Mouse (Mus musculus): Measurements from ENCODE around the gene Wt1.

Gene Wt1

GRCm38 (mm10) chr2:105126279-105126678, at the start of gene Wt1:
TSS of gene Wt1 (plus strand) at chr2:105126529.
- in situ Hi-C loops (cut with MseI, MboI) = no loop called here

GRCm38 (mm10) chr2:105077151-105077550, 49.2 kb upstream of the Wt1 start:
- in situ Hi-C loops (cut with MseI, MboI) = no loop called here

- in situ Hi-C loops (cut with MseI, MboI) = no loop called here
Measured at GRCm38 (mm10) chr2:105082256-105082790, 44.0 kb upstream of the Wt1 start.

GRCm38 (mm10) chr2:105084035-105084434, 42.3 kb upstream of the Wt1 start:
- in situ Hi-C loops (cut with MseI, MboI) = no loop called here

- in situ Hi-C loops (cut with MseI, MboI) = no loop called here
Measured at GRCm38 (mm10) chr2:105086081-105086480, 40.2 kb upstream of the Wt1 start.

GRCm38 (mm10) chr2:105088005-105088404, 38.3 kb upstream of the Wt1 start:
- in situ Hi-C loops (cut with MseI, MboI) = no loop called here

- in situ Hi-C loops (cut with MseI, MboI) = no loop called here
Measured at GRCm38 (mm10) chr2:105089083-105089482, 37.2 kb upstream of the Wt1 start.

GRCm38 (mm10) chr2:105089581-105090508, 36.5 kb upstream of the Wt1 start:
- in situ Hi-C loops (cut with MseI, MboI) = no loop called here

GRCm38 (mm10) chr2:105090991-105091390, 35.3 kb upstream of the Wt1 start:
- in situ Hi-C loops (cut with MseI, MboI) = no loop called here

GRCm38 (mm10) chr2:105091718-105092117, 34.6 kb upstream of the Wt1 start, which contains the start of gene Gm11060:
TSS of gene Gm11060 (plus strand) at chr2:105092018.
- in situ Hi-C loops (cut with MseI, MboI) = no loop called here

- in situ Hi-C loops (cut with MseI, MboI) = no loop called here
Measured at GRCm38 (mm10) chr2:105097294-105097953, 28.9 kb upstream of the Wt1 start.

- in situ Hi-C loops (cut with MseI, MboI) = no loop called here
Measured at GRCm38 (mm10) chr2:105099410-105099809, 26.9 kb upstream of the Wt1 start.

- in situ Hi-C loops (cut with MseI, MboI) = no loop called here
Measured at GRCm38 (mm10) chr2:105100541-105100940, 25.8 kb upstream of the Wt1 start.

- in situ Hi-C loops (cut with MseI, MboI) = no loop called here
Measured at GRCm38 (mm10) chr2:105108703-105109158, 17.6 kb upstream of the Wt1 start.

GRCm38 (mm10) chr2:105114074-105114473, 12.3 kb upstream of the Wt1 start:
- in situ Hi-C loops (cut with MseI, MboI) = no loop called here

GRCm38 (mm10) chr2:105117669-105118068, 8.7 kb upstream of the Wt1 start:
- in situ Hi-C loops (cut with MseI, MboI) = no loop called here

GRCm38 (mm10) chr2:105122216-105122615, 4.1 kb upstream of the Wt1 start:
- in situ Hi-C loops (cut with MseI, MboI) = no loop called here

GRCm38 (mm10) chr2:105122886-105123285, 3.4 kb upstream of the Wt1 start:
- in situ Hi-C loops (cut with MseI, MboI) = no loop called here

GRCm38 (mm10) chr2:105123431-105123830, 2.9 kb upstream of the Wt1 start:
- in situ Hi-C loops (cut with MseI, MboI) = no loop called here

- in situ Hi-C loops (cut with MseI, MboI) = no loop called here
Measured at GRCm38 (mm10) chr2:105123881-105124280, 2.4 kb upstream of the Wt1 start.

GRCm38 (mm10) chr2:105124391-105124790, 1.9 kb upstream of the Wt1 start:
- in situ Hi-C loops (cut with MseI, MboI) = no loop called here

GRCm38 (mm10) chr2:105125205-105125604, 1.1 kb upstream of the Wt1 start:
- in situ Hi-C loops (cut with MseI, MboI) = no loop called here

Data from mouse trophoblast stem cell (cell line).